Mouse (Mus musculus) lung, postnatal 0 days (tissue): ENCODE measurements around the gene Pln.

ENCODE experiments used
- CTCF ChIP-seq: IDR thresholded peaks from 2 replicates; pipeline ENCODE4 v1.5.1; 2016; ENCODE audit warnings: antibody characterized with exemption, mild to moderate bottlenecking
- EP300 ChIP-seq: IDR thresholded peaks from 2 replicates; pipeline ENCODE4 v1.6.1; 2016; ENCODE audit warnings: antibody characterized with exemption, mild to moderate bottlenecking, control low read depth

GRCm38 (mm10) chr10:53349254-53349653 is 11.8 kb downstream of the Pln start:
- TF ChIP-seq CTCF (no peak), EP300 (no peak)
